Mouse (Mus musculus): ENCODE data around the gene Sult5a1. TPM values are rescaled to one million over a fixed set of nuclear protein-coding genes. Genes with fewer than 3 reads are reported as not detected.
A peak's percentile ranks its signal among the peaks of the same experiment; 100 is the strongest.

Sult5a1 gene
- polyA plus RNA-seq, 1 experiment from 2014 or later = 2.9 TPM

- Histone ChIP-seq H3K4me1 (ENCODE audit: control insufficient read depth, insufficient read depth, low read length) (0 out of 2 replicates have a peak, but pooled peaks cover 2% of the 10 kb centered on the region), H3K27me3 (ENCODE audit: control insufficient read depth, insufficient read depth, low read length) (no peaks in the 10 kb centered on the region), H3K36me3 (ENCODE audit: control insufficient read depth, insufficient read depth, low read length) (no peaks in the 10 kb centered on the region), H3K27ac (ENCODE audit: low read depth, low read length) (no peak overlapping the region), H3K4me2 (no peak overlapping the region), H3K9me3 (ENCODE audit: control insufficient read depth, low read length) (no peaks in the 10 kb centered on the region), H3K4me3 (ENCODE audit: low read depth, low read length) (no peak overlapping the region), H3K9ac (ENCODE audit: low read length) (no peak overlapping the region)
- ATAC-seq (ENCODE audit: low FRiP score) (no peak), DNase-seq (ENCODE audit: low spot score, missing footprints) (no peak)
- WGBS = 87% methylated on average over 2 of the region's 2 CpGs
Observed at GRCm38 (mm10) chr8:123188006-123188405, 29.9 kb upstream of the Sult5a1 start.

GRCm38 (mm10) chr8:123185566-123186409 is 27.7 kb upstream of the Sult5a1 start, which contains the start of gene Dpep1:
Gene Dpep1 (plus strand): TSS chr8:123186242.
- no peak for DNase-seq (ENCODE audit: low spot score, missing footprints)
- Histone ChIP-seq H3K9me3 (ENCODE audit: control insufficient read depth, low read length) (no peaks in the 10 kb centered on the region), H3K36me3 (ENCODE audit: control insufficient read depth, insufficient read depth, low read length) (no peaks in the 10 kb centered on the region), H3K4me3 (ENCODE audit: low read depth, low read length) (no peak within 1 kb of the TSS), H3K27me3 (ENCODE audit: control insufficient read depth, insufficient read depth, low read length) (no peaks in the 10 kb centered on the region), H3K4me1 (ENCODE audit: control insufficient read depth, insufficient read depth, low read length) (0 out of 2 replicates have a peak, but pooled peaks cover 2% of the 10 kb centered on the region), H3K27ac (ENCODE audit: low read depth, low read length) (no peak within 1 kb of the TSS), H3K4me2 (no peak within 1 kb of the TSS), H3K9ac (ENCODE audit: low read length) (no peak within 1 kb of the TSS)
- 58% methylated on average over 19 of the region's 19 CpGs for WGBS
- ATAC-seq (ENCODE audit: low FRiP score) = no peak

- H3K36me3 ChIP-seq (ENCODE audit: control insufficient read depth, insufficient read depth, low read length) = no peaks in the 10 kb centered on the region
- ATAC-seq (ENCODE audit: low FRiP score) (no peak), DNase-seq (ENCODE audit: low spot score, missing footprints) (peak; percentile 75)
- no peak overlapping the region for H3K27ac ChIP-seq (ENCODE audit: low read depth, low read length)
- no peak overlapping the region for H3K4me3 ChIP-seq (ENCODE audit: low read depth, low read length)
- no peak overlapping the region for H3K9ac ChIP-seq (ENCODE audit: low read length)
- WGBS = 75% methylated on average over 3 of the region's 3 CpGs
- no peaks in the 10 kb centered on the region for H3K27me3 ChIP-seq (ENCODE audit: control insufficient read depth, insufficient read depth, low read length)
- H3K9me3 ChIP-seq (ENCODE audit: control insufficient read depth, low read length) = no peaks in the 10 kb centered on the region; the same call in 1 of the 2 replicates
- H3K4me1 ChIP-seq (ENCODE audit: control insufficient read depth, insufficient read depth, low read length) = no peaks in the 10 kb centered on the region
- H3K4me2 ChIP-seq = no peak overlapping the region
Observed at GRCm38 (mm10) chr8:123181391-123181790, 23.3 kb upstream of the Sult5a1 start.

- Histone ChIP-seq H3K9ac (ENCODE audit: low read length) (no peak overlapping the region), H3K4me1 (ENCODE audit: control insufficient read depth, insufficient read depth, low read length) (peaks cover 4% of the 10 kb centered on the region; the same call in 1 of the 2 replicates), H3K36me3 (ENCODE audit: control insufficient read depth, insufficient read depth, low read length) (no peaks in the 10 kb centered on the region), H3K27ac (ENCODE audit: low read depth, low read length) (no peak overlapping the region), H3K9me3 (ENCODE audit: control insufficient read depth, low read length) (no peaks in the 10 kb centered on the region), H3K27me3 (ENCODE audit: control insufficient read depth, insufficient read depth, low read length) (no peaks in the 10 kb centered on the region), H3K4me2 (no peak overlapping the region), H3K4me3 (ENCODE audit: low read depth, low read length) (no peak overlapping the region)
- DNase-seq (ENCODE audit: low spot score, missing footprints) (peak; percentile 54), ATAC-seq (ENCODE audit: low FRiP score) (no peak)
- WGBS = 85% methylated on average over 9 of the region's 9 CpGs
Observed at GRCm38 (mm10) chr8:123156070-123156773, 1.9 kb downstream of the Sult5a1 start.

- no peak overlapping the region for H3K4me3 ChIP-seq (ENCODE audit: low read depth, low read length)
- H3K27me3 ChIP-seq (ENCODE audit: control insufficient read depth, insufficient read depth, low read length) = no peaks in the 10 kb centered on the region
- peaks cover 4% of the 10 kb centered on the region; the same call in 1 of the 2 replicates for H3K4me1 ChIP-seq (ENCODE audit: control insufficient read depth, insufficient read depth, low read length)
- H3K4me2 ChIP-seq = no peak overlapping the region
- ATAC-seq (ENCODE audit: low FRiP score) (no peak), DNase-seq (ENCODE audit: low spot score, missing footprints) (peak; percentile 60)
- no peaks in the 10 kb centered on the region for H3K36me3 ChIP-seq (ENCODE audit: control insufficient read depth, insufficient read depth, low read length)
- no peaks in the 10 kb centered on the region for H3K9me3 ChIP-seq (ENCODE audit: control insufficient read depth, low read length)
- H3K9ac ChIP-seq (ENCODE audit: low read length) = no peak overlapping the region
- no peak overlapping the region for H3K27ac ChIP-seq (ENCODE audit: low read depth, low read length)
- WGBS = 80% methylated on average over 5 of the region's 5 CpGs
Observed at GRCm38 (mm10) chr8:123155177-123155576, 2.9 kb downstream of the Sult5a1 start.

- 79% methylated on average over 9 of the region's 9 CpGs for WGBS
- Histone ChIP-seq H3K4me1 (ENCODE audit: control insufficient read depth, insufficient read depth, low read length) (no peaks in the 10 kb centered on the region), H3K9ac (ENCODE audit: low read length) (no peak overlapping the region), H3K27me3 (ENCODE audit: control insufficient read depth, insufficient read depth, low read length) (no peaks in the 10 kb centered on the region), H3K9me3 (ENCODE audit: control insufficient read depth, low read length) (no peaks in the 10 kb centered on the region), H3K4me3 (ENCODE audit: low read depth, low read length) (no peak overlapping the region), H3K36me3 (ENCODE audit: control insufficient read depth, insufficient read depth, low read length) (no peaks in the 10 kb centered on the region), H3K27ac (ENCODE audit: low read depth, low read length) (no peak overlapping the region), H3K4me2 (no peak overlapping the region)
- ATAC-seq (ENCODE audit: low FRiP score) (no peak), DNase-seq (ENCODE audit: low spot score, missing footprints) (peak; percentile 62)
Observed at GRCm38 (mm10) chr8:123150737-123151171, 7.4 kb downstream of the Sult5a1 start.

- 85% methylated on average over 7 of the region's 7 CpGs for WGBS
- H3K4me3 ChIP-seq (ENCODE audit: low read depth, low read length) = no peak overlapping the region
- ATAC-seq (ENCODE audit: low FRiP score) (no peak), DNase-seq (ENCODE audit: low spot score, missing footprints) (peak; percentile 71)
- no peaks in the 10 kb centered on the region for H3K27me3 ChIP-seq (ENCODE audit: control insufficient read depth, insufficient read depth, low read length)
- H3K36me3 ChIP-seq (ENCODE audit: control insufficient read depth, insufficient read depth, low read length) = no peaks in the 10 kb centered on the region
- no peak overlapping the region for H3K9ac ChIP-seq (ENCODE audit: low read length)
- no peak overlapping the region for H3K4me2 ChIP-seq
- H3K9me3 ChIP-seq (ENCODE audit: control insufficient read depth, low read length) = no peaks in the 10 kb centered on the region
- H3K27ac ChIP-seq (ENCODE audit: low read depth, low read length) = no peak overlapping the region
- H3K4me1 ChIP-seq (ENCODE audit: control insufficient read depth, insufficient read depth, low read length) = no peaks in the 10 kb centered on the region
Observed at GRCm38 (mm10) chr8:123146390-123146789, 11.7 kb downstream of the Sult5a1 start.

- H3K4me3 ChIP-seq (ENCODE audit: low read depth, low read length) = no peak overlapping the region
- WGBS = 51% methylated on average over 6 of the region's 6 CpGs
- no peak overlapping the region for H3K27ac ChIP-seq (ENCODE audit: low read depth, low read length)
- no peak overlapping the region for H3K4me2 ChIP-seq
- H3K9ac ChIP-seq (ENCODE audit: low read length) = no peak overlapping the region
- DNase-seq (ENCODE audit: low spot score, missing footprints) (peak; percentile 83), ATAC-seq (ENCODE audit: low FRiP score) (no peak)
- no peaks in the 10 kb centered on the region for H3K27me3 ChIP-seq (ENCODE audit: control insufficient read depth, insufficient read depth, low read length)
- no peaks in the 10 kb centered on the region for H3K4me1 ChIP-seq (ENCODE audit: control insufficient read depth, insufficient read depth, low read length)
- H3K9me3 ChIP-seq (ENCODE audit: control insufficient read depth, low read length) = no peaks in the 10 kb centered on the region
- H3K36me3 ChIP-seq (ENCODE audit: control insufficient read depth, insufficient read depth, low read length) = no peaks in the 10 kb centered on the region
Observed at GRCm38 (mm10) chr8:123145279-123145678, 12.8 kb downstream of the Sult5a1 start.

Measured in midbrain, embryonic 11.5 days (tissue).